Mouse (Mus musculus): ENCODE results near the gene Nfic.

DNA sequence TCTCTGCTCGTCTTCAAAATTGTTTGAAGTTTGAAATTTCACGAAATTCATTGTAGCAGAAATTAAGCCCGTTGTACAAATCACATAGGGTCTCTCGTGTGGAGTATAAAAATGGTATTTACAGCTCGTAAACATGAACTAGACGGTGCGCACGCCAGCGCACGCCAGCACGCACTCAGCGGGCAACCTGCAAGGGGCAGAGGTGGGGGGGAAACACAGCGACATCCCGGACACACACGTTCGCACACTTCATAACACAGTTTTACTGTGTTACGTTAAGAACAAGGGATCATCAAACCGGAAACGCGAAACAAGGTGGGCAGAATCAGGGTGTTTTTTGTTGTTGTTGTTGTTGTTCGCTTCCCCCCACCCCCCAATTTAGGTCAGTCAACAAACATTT lies 4.0 kb upstream of the Nfic start:
- TF ChIP-seq POLR2A (IDR thresholded peaks at IDR 0.05; ENCODE audit: control insufficient read depth, extremely low read depth, insufficient read depth, low read length, poor library complexity) (no peak), CTCF (IDR thresholded peaks at IDR 0.05; ENCODE audit: borderline replicate concordance, control insufficient read depth, extremely low read depth, insufficient read depth, low read length, poor library complexity) (no peak)

All from thymus, adult 2 months (tissue).